Mouse (Mus musculus) neutrophil, adult 5-6 weeks (primary cell): Measurements from ENCODE around the gene Pih1d1. TPM values are rescaled to one million over a fixed set of nuclear protein-coding genes. Genes with fewer than 3 reads are reported as not detected.

Experiments used
- ATAC-seq: fragments of 151-379, 151-347 bp; 2 replicates; pipeline ENCODE4 v1.8.0; 2017; ENCODE audit warnings: mild to moderate bottlenecking, moderate TSS enrichment; ENCODE audit not compliant: insufficient number of reproducible peaks, poor library complexity, low FRiP score, severe bottlenecking; ENCODE audit errors: extremely low read depth
- total RNA-seq: library from RNA; stranded (forward); fragments of 200-1000 nt; gene quantifications from 2 replicates; pipeline ENCODE4 v1.2.3, GENCODE M21; 2017

Gene Pih1d1
- total RNA-seq, 1 experiment from 2014 or later: 38.5 TPM

- no peak for ATAC-seq
These were observed 54.2 kb downstream of the Pih1d1 start for GRCm38 (mm10) chr7:45208260-45208659.

Other genes starting within 250 kb of the Pih1d1 start
- 23.9 and 29.8 TPM in 2 replicates for gene Ap2a1, start 224.8 kb upstream of the Pih1d1 start, total RNA-seq
- not detected in 2 replicates for gene Tsks, start 211.1 kb upstream of the Pih1d1 start, total RNA-seq
- gene Cpt1c, start 179.5 kb upstream of the Pih1d1 start, total RNA-seq: not detected in 2 replicates
- gene Prmt1, start 167.7 kb upstream of the Pih1d1 start, total RNA-seq: 41.1 and 52.0 TPM in 2 replicates
- 216 and 230 TPM in 2 replicates for gene Irf3, start 156.7 kb upstream of the Pih1d1 start, total RNA-seq
- 17.8 and 20.9 TPM in 2 replicates for gene Bcl2l12, start 155.6 kb upstream of the Pih1d1 start, total RNA-seq
- gene Scaf1, start 137.9 kb upstream of the Pih1d1 start, total RNA-seq: 35.7 and 39.7 TPM in 2 replicates
- 4.9 and 7.1 TPM in 2 replicates for gene Rras, start 136.3 kb upstream of the Pih1d1 start, total RNA-seq
- gene Prr12, start 101.4 kb upstream of the Pih1d1 start, total RNA-seq: 7.6 and 10.2 TPM in 2 replicates
- 50.7 and 51.0 TPM in 2 replicates for gene Nosip, start 91.9 kb upstream of the Pih1d1 start, total RNA-seq
- 19.8 and 21.8 TPM in 2 replicates for gene Prrg2, start 91.6 kb upstream of the Pih1d1 start, total RNA-seq
- 9.2 and 16.1 TPM in 2 replicates for gene Rcn3, start 62.1 kb upstream of the Pih1d1 start, total RNA-seq
- gene Fcgrt, start 50.5 kb upstream of the Pih1d1 start, total RNA-seq: 29.6 and 32.2 TPM in 2 replicates
- gene Rps11, start 29.9 kb upstream of the Pih1d1 start, total RNA-seq: 587 and 609 TPM in 2 replicates
- 2,520 and 3,147 TPM in 2 replicates for gene Rpl13a, start 25.5 kb upstream of the Pih1d1 start, total RNA-seq
- 0.58 TPM in 1 of 2 replicates, not detected in the other for gene Gm45713, start 18.1 kb upstream of the Pih1d1 start, total RNA-seq
- 34.4 and 37.5 TPM in 2 replicates for gene Flt3l, start 17.9 kb upstream of the Pih1d1 start, total RNA-seq
- gene Aldh16a1, start 281 bp downstream of the Pih1d1 start, total RNA-seq: 38.3 and 39.7 TPM in 2 replicates
- not detected in 2 replicates for gene Slc17a7, start 9.6 kb downstream of the Pih1d1 start, total RNA-seq
- gene Gfy, start 25.3 kb downstream of the Pih1d1 start, total RNA-seq: not detected in 2 replicates
- gene Pth2, start 26.7 kb downstream of the Pih1d1 start, total RNA-seq: not detected in 2 replicates
- gene Ccdc155, start 50.6 kb downstream of the Pih1d1 start, total RNA-seq: 0.25 and 0.35 TPM in 2 replicates
- 1.6 and 2.8 TPM in 2 replicates for gene Dkkl1, start 57.8 kb downstream of the Pih1d1 start, total RNA-seq
- not detected in 2 replicates for gene Tead2, start 61.5 kb downstream of the Pih1d1 start, total RNA-seq
- 602 and 650 TPM in 2 replicates for gene Cd37, start 84.8 kb downstream of the Pih1d1 start, total RNA-seq
- 0.12 TPM in 1 of 2 replicates, not detected in the other for gene Slc6a16, start 86.8 kb downstream of the Pih1d1 start, total RNA-seq
- gene Slc6a21, start 123.2 kb downstream of the Pih1d1 start, total RNA-seq: not detected in 2 replicates
- 2.6 and 5.2 TPM in 2 replicates for gene Trpm4, start 179.5 kb downstream of the Pih1d1 start, total RNA-seq
- gene Hrc, start 181.0 kb downstream of the Pih1d1 start, total RNA-seq: not detected in 2 replicates
- gene Ppfia3, start 212.7 kb downstream of the Pih1d1 start, total RNA-seq: not detected in 2 replicates
- gene Lin7b, start 216.3 kb downstream of the Pih1d1 start, total RNA-seq: 0.70 TPM in 1 of 2 replicates, not detected in the other
- gene Snrnp70, start 241.4 kb downstream of the Pih1d1 start, total RNA-seq: 502 and 563 TPM in 2 replicates